Mouse (Mus musculus): ENCODE measurements at regions not wholly inside any gene's neighbourhood (a gene's known extent, or its start where the extent isn't known, plus 50 kb on each side); places are given as distances from the start of the nearest gene placed in this dataset.

- H3K27ac ChIP-seq (ENCODE audit: low read depth, low read length) = no peak overlapping the region
- no peaks in the 10 kb centered on the region for H3K27me3 ChIP-seq (replicated peaks; ENCODE audit: control insufficient read depth, insufficient read depth, low read length)
- H3K4me2 ChIP-seq (replicated peaks; ENCODE audit: low read depth) = no peak overlapping the region
- no peaks in the 10 kb centered on the region for H3K9me3 ChIP-seq (ENCODE audit: control insufficient read depth)
- no peak for TF ChIP-seq CTCF (IDR thresholded peaks at IDR 0.05; ENCODE audit: low read depth)
- no peak overlapping the region for H3K9ac ChIP-seq (ENCODE audit: low read depth, low read length)
- H3K4me1 ChIP-seq (replicated peaks; ENCODE audit: control insufficient read depth, insufficient read depth, low read length) = no peaks in the 10 kb centered on the region
- no peak overlapping the region for H3K4me3 ChIP-seq (ENCODE audit: low read depth, low read length)
- ATAC-seq = no peak
- WGBS = 71% methylated on average over 11 of the region's 11 CpGs
- no peaks in the 10 kb centered on the region for H3K36me3 ChIP-seq (ENCODE audit: control insufficient read depth, insufficient read depth)
These were observed 105.5 kb upstream of the Pabpc6 start for GRCm38 (mm10) chr17:9774740-9775629.

- no peak for TF ChIP-seq CTCF (IDR thresholded peaks at IDR 0.05; ENCODE audit: low read depth)
- H3K4me3 ChIP-seq (ENCODE audit: low read depth, low read length) = no peak overlapping the region
- WGBS = 67% methylated on average over 2 of the region's 2 CpGs
- no peaks in the 10 kb centered on the region for H3K9me3 ChIP-seq (ENCODE audit: control insufficient read depth)
- H3K27me3 ChIP-seq (replicated peaks; ENCODE audit: control insufficient read depth, insufficient read depth, low read length) = no peaks in the 10 kb centered on the region
- H3K4me2 ChIP-seq (replicated peaks; ENCODE audit: low read depth) = no peak overlapping the region
- H3K36me3 ChIP-seq (ENCODE audit: control insufficient read depth, insufficient read depth) = no peaks in the 10 kb centered on the region
- no peak overlapping the region for H3K27ac ChIP-seq (ENCODE audit: low read depth, low read length)
- no peaks in the 10 kb centered on the region for H3K4me1 ChIP-seq (replicated peaks; ENCODE audit: control insufficient read depth, insufficient read depth, low read length)
- no peak overlapping the region for H3K9ac ChIP-seq (ENCODE audit: low read depth, low read length)
- ATAC-seq = no peak
These were observed 104.2 kb upstream of the Pabpc6 start for GRCm38 (mm10) chr17:9773744-9774143.

- Histone ChIP-seq H3K9ac (ENCODE audit: low read depth, low read length) (no peak overlapping the region), H3K9me3 (ENCODE audit: control insufficient read depth) (no peaks in the 10 kb centered on the region), H3K4me2 (replicated peaks; ENCODE audit: low read depth) (no peak overlapping the region), H3K27ac (ENCODE audit: low read depth, low read length) (no peak overlapping the region), H3K4me3 (ENCODE audit: low read depth, low read length) (no peak overlapping the region), H3K36me3 (ENCODE audit: control insufficient read depth, insufficient read depth) (no peaks in the 10 kb centered on the region), H3K27me3 (replicated peaks; ENCODE audit: control insufficient read depth, insufficient read depth, low read length) (no peaks in the 10 kb centered on the region), H3K4me1 (replicated peaks; ENCODE audit: control insufficient read depth, insufficient read depth, low read length) (no peaks in the 10 kb centered on the region)
- ATAC-seq = no peak
- no peak for TF ChIP-seq CTCF (IDR thresholded peaks at IDR 0.05; ENCODE audit: low read depth)
These were observed 98.8 kb upstream of the Pabpc6 start for GRCm38 (mm10) chr17:9768275-9768674.

GRCm38 (mm10) chr17:9765680-9766250 lies 96.2 kb upstream of the Pabpc6 start:
- no peak overlapping the region for H3K9ac ChIP-seq (ENCODE audit: low read depth, low read length)
- 91% methylated on average over 5 of the region's 5 CpGs for WGBS
- no peak for ATAC-seq
- H3K4me2 ChIP-seq (replicated peaks; ENCODE audit: low read depth) = no peak overlapping the region
- H3K27me3 ChIP-seq (replicated peaks; ENCODE audit: control insufficient read depth, insufficient read depth, low read length) = no peaks in the 10 kb centered on the region; the same call in 1 of the 2 replicates
- H3K9me3 ChIP-seq (ENCODE audit: control insufficient read depth) = no peaks in the 10 kb centered on the region
- no peak overlapping the region for H3K27ac ChIP-seq (ENCODE audit: low read depth, low read length)
- no peak overlapping the region for H3K4me3 ChIP-seq (ENCODE audit: low read depth, low read length)
- no peak for TF ChIP-seq CTCF (IDR thresholded peaks at IDR 0.05; ENCODE audit: low read depth)
- no peaks in the 10 kb centered on the region for H3K36me3 ChIP-seq (ENCODE audit: control insufficient read depth, insufficient read depth)
- H3K4me1 ChIP-seq (replicated peaks; ENCODE audit: control insufficient read depth, insufficient read depth, low read length) = no peaks in the 10 kb centered on the region

GRCm38 (mm10) chr17:9764701-9765359 lies 95.3 kb upstream of the Pabpc6 start:
- H3K9me3 ChIP-seq (ENCODE audit: control insufficient read depth) = no peaks in the 10 kb centered on the region
- no peak for ATAC-seq
- H3K9ac ChIP-seq (ENCODE audit: low read depth, low read length) = no peak overlapping the region
- H3K4me2 ChIP-seq (replicated peaks; ENCODE audit: low read depth) = peak overlapping the region; percentile 64
- peak overlapping the region; percentile 31 for H3K4me3 ChIP-seq (ENCODE audit: low read depth, low read length)
- H3K4me1 ChIP-seq (replicated peaks; ENCODE audit: control insufficient read depth, insufficient read depth, low read length) = no peaks in the 10 kb centered on the region
- TF ChIP-seq CTCF (IDR thresholded peaks at IDR 0.05; ENCODE audit: low read depth) = no peak
- no peaks in the 10 kb centered on the region for H3K36me3 ChIP-seq (ENCODE audit: control insufficient read depth, insufficient read depth)
- 3% methylated on average over 22 of the region's 22 CpGs for WGBS
- no peak overlapping the region for H3K27ac ChIP-seq (ENCODE audit: low read depth, low read length)
- H3K27me3 ChIP-seq (replicated peaks; ENCODE audit: control insufficient read depth, insufficient read depth, low read length) = no peaks in the 10 kb centered on the region; the same call in 1 of the 2 replicates

- TF ChIP-seq CTCF (IDR thresholded peaks at IDR 0.05; ENCODE audit: low read depth) = no peak
- Histone ChIP-seq H3K9ac (ENCODE audit: low read depth, low read length) (no peak overlapping the region), H3K4me3 (ENCODE audit: low read depth, low read length) (no peak overlapping the region), H3K9me3 (ENCODE audit: control insufficient read depth) (no peaks in the 10 kb centered on the region), H3K27me3 (replicated peaks; ENCODE audit: control insufficient read depth, insufficient read depth, low read length) (no peaks in the 10 kb centered on the region; the same call in 1 of the 2 replicates), H3K4me1 (replicated peaks; ENCODE audit: control insufficient read depth, insufficient read depth, low read length) (no peaks in the 10 kb centered on the region), H3K27ac (ENCODE audit: low read depth, low read length) (no peak overlapping the region), H3K4me2 (replicated peaks; ENCODE audit: low read depth) (no peak overlapping the region; the same call in 1 of the 2 replicates), H3K36me3 (ENCODE audit: control insufficient read depth, insufficient read depth) (no peaks in the 10 kb centered on the region)
- ATAC-seq = no peak
- 20% methylated on average over 9 of the region's 9 CpGs for WGBS
These were observed 94.6 kb upstream of the Pabpc6 start for GRCm38 (mm10) chr17:9764041-9764606.

All from intestine, postnatal 0 days (tissue).